Mouse (Mus musculus) cortical plate, adult 2 months (tissue): Measurements from ENCODE around the gene Ms4a10. TPM values are rescaled to one million over a fixed set of nuclear protein-coding genes. Genes with fewer than 3 reads are reported as not detected.

Experiments
- H3K27ac ChIP-seq: fragments of 200-500 bp; 2 replicates; pipeline ENCODE4 v1.5.1; 2012; ENCODE audit warnings: low read length, control low read depth, inconsistent platforms; ENCODE audit not compliant: insufficient read depth
- H3K4me1 ChIP-seq: fragments of 200-500 bp; 2 replicates; pipeline ENCODE4 v1.6.1; 2011; ENCODE audit warnings: low read length; ENCODE audit not compliant: control insufficient read depth, insufficient read depth
- H3K4me3 ChIP-seq: fragments of 200-500 bp; 2 replicates; pipeline ENCODE4 v1.5.1; 2011; ENCODE audit warnings: mild to moderate bottlenecking, low read length, control low read depth; ENCODE audit not compliant: insufficient read depth
- CTCF ChIP-seq: fragments of 200-500 bp; IDR thresholded peaks from 2 replicates; pipeline ENCODE4 v1.5.1; 2011; ENCODE audit warnings: mild to moderate bottlenecking, control low read depth, low read length; ENCODE audit not compliant: insufficient read depth; ENCODE audit errors: extremely low read depth
- POLR2A ChIP-seq: fragments of 200-500 bp; IDR thresholded peaks from 2 replicates; pipeline ENCODE4 v1.6.1; 2011; ENCODE audit warnings: mild to moderate bottlenecking, low read length, control low read depth; ENCODE audit not compliant: insufficient read depth; ENCODE audit errors: extremely low read depth
- polyA plus RNA-seq: library from polyadenylated mRNA; depleted of rRNA; stranded (reverse); fragments of >200 nt; gene quantifications from 2 replicates; pipeline ENCODE4 v1.2.3, GENCODE M21; 2012

Ms4a10 gene
- polyA plus RNA-seq, 1 experiment, result not detected

DNA sequence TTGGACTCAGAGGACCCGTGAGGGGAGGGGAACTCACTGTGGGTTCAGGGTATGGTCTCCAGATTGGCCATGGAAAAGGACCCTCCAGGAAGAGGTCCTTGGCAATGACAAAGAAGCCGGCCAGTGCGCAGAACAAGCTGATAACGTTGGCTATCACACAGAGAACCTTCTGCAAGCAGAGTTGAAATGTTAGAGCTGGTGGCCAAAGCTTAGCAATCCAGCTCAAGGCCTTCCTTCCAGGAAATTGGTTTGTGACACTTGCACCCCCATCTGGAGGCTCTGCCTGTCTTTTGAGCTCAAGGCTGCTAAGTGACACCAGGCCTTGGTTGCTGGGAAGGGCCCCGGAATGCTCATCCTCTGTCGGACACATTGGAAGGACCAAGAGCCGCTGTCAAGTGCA lies 8.7 kb downstream of the Ms4a10 start:
- Histone ChIP-seq H3K4me1 (no peaks in the 10 kb centered on the region), H3K4me3 (no peak overlapping the region), H3K27ac (no peak overlapping the region)
- TF ChIP-seq CTCF, result no peak
- TF ChIP-seq POLR2A, result no peak

DNA sequence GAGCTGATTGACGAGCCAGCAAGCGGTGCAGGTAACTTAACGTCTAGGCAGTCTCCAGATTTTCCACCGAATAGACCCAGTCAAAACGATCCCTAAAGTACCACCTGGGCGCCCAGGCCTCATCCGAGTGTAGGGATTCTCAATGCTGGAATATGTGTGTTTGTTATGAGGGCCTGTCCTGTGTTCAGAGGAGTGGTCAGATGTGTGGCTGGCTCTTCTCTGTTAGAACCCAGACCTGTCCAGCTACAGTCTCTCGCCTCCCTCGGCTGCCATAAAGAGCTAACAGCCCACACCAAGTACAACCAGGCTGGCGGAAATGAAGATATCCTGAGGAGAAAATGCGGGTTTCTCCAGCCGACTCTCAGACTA lies 14.5 kb downstream of the Ms4a10 start:
- Histone ChIP-seq H3K27ac (no peak overlapping the region), H3K4me3 (no peak overlapping the region), H3K4me1 (no peaks in the 10 kb centered on the region)
- no peak for TF ChIP-seq POLR2A

DNA sequence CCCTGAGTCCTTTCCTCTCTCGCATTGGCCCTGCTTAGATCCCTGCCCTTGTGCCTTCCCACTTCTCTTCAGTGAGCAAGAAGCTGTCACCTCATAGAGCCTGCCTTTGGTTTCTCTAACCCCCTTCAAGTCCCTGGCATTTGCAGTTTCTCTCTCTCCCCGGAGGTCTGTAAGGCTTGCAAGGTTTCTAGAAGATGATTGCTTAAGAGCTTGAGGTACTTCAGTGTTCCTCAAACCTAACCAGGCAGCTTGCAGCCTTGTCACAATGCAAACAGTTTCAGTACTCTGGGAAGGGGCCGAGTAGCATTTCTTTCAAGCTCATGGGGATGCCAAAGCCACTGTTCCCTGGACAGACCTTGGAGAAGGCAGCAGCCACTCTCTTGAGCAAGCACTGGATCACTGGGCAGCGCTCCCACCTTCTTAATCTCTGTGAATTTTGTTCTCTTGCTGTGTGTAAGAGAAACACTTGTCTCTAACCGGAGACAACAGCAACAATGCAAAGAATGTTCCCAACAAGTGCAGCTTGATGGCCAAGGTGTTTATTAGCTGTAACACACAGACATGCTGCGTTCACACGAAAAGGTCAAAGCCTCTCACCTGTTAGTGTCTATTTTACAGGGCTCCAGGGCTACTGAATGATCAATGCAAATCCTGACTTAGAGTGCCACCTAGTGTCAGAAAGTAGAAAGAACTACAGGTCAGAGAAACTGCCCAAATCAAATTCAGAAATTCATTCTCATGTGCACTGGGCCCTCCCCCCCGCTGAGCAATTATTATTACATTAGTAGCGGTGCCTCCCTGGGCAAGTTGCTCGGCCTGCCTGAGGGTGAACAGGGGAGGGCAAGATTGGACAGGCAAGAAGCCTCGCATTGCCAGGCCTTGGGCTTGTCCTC lies 15.1 kb downstream of the Ms4a10 start:
- no peak overlapping the region for H3K27ac ChIP-seq
- peak; percentile 74 for TF ChIP-seq CTCF
- TF ChIP-seq POLR2A, result no peak
- H3K4me3 ChIP-seq, result no peak overlapping the region
- no peaks in the 10 kb centered on the region for H3K4me1 ChIP-seq

GRCm38 (mm10) chr19:10952021-10952939 lies 22.2 kb downstream of the Ms4a10 start:
- TF ChIP-seq CTCF (no peak), POLR2A (no peak)
- no peak overlapping the region for H3K4me3 ChIP-seq
- peaks cover 11% of the 10 kb centered on the region; the same call in 1 of the 2 replicates for H3K4me1 ChIP-seq
- H3K27ac ChIP-seq, result peak overlapping the region; percentile 54; the same call in 1 of the 2 replicates

DNA sequence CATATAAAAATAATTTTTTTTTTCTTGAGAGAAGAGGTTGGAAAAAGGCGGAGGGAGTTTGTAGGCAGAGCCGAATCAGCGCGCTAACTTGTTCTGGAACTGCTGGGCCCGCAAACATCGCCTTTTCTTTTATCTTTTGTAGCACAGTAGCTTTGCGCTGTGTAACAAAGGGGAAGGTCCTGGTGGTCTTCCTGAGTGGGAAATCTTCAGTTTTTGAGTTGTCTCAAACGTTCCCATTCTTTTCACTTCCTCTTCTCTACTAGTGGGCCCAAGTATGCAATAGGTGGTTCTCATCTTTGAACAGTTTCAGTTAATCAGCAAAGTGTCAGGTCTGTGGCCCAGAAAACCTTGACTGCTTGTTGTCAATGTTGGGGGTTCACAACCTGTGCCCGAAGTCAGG lies 24.9 kb downstream of the Ms4a10 start:
- TF ChIP-seq CTCF, result no peak
- TF ChIP-seq POLR2A, result no peak
- H3K4me1 ChIP-seq, result peaks cover 16% of the 10 kb centered on the region; the same call in 1 of the 2 replicates
- H3K27ac ChIP-seq, result no peak overlapping the region
- no peak overlapping the region; the same call in 1 of the 2 replicates for H3K4me3 ChIP-seq

- H3K27ac ChIP-seq, result no peak within 1 kb of the TSS
- H3K4me3 ChIP-seq, result peak within 1 kb of the TSS; percentile 40
- H3K4me1 ChIP-seq, result peaks cover 16% of the 10 kb centered on the region; the same call in 1 of the 2 replicates
- TF ChIP-seq POLR2A, result peak; percentile 74; the same call in 1 of the 2 replicates
- TF ChIP-seq CTCF, result no peak
These were observed 25.4 kb downstream of the Ms4a10 start, which contains the start of gene Ccdc86 for GRCm38 (mm10) chr19:10949112-10949511. Ccdc86 (minus strand) TSS chr19:10949266.

- Histone ChIP-seq H3K27ac (no peak overlapping the region), H3K4me3 (peak overlapping the region; percentile 40), H3K4me1 (peaks cover 16% of the 10 kb centered on the region; the same call in 1 of the 2 replicates)
- no peak for TF ChIP-seq CTCF
- no peak for TF ChIP-seq POLR2A
These were observed 26.1 kb downstream of the Ms4a10 start for GRCm38 (mm10) chr19:10948416-10948815.

- H3K4me3 ChIP-seq, result peak overlapping the region; percentile 40; the same call in 1 of the 2 replicates
- H3K27ac ChIP-seq, result no peak overlapping the region
- H3K4me1 ChIP-seq, result peaks cover 16% of the 10 kb centered on the region; the same call in 1 of the 2 replicates
- TF ChIP-seq CTCF (no peak), POLR2A (no peak)
These were observed 27.3 kb downstream of the Ms4a10 start for GRCm38 (mm10) chr19:10947219-10947618.

DNA sequence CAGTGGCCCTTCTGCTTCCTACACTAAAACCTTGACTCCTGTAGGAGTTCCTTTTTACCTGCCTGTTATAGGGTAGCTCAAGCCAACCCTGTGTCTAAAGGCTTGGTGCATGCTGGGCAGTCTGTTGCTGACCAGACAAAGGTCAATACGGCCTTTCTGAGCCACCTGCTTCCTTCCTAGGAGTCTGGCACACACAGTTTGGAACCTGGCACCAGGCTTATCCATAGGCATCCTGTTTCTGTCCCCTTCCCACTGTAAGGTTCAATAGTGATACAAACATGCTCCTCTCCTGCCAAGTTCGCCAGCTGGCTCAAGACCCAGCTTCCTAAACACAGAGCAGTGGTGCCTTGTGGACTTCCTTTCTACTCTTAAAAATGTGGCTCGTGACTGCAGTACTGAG lies 28.0 kb downstream of the Ms4a10 start:
- Histone ChIP-seq H3K4me1 (peaks cover 10% of the 10 kb centered on the region; the same call in 1 of the 2 replicates), H3K27ac (no peak overlapping the region), H3K4me3 (no peak overlapping the region)
- no peak for TF ChIP-seq POLR2A
- TF ChIP-seq CTCF, result no peak

GRCm38 (mm10) chr19:10943955-10944354 lies 30.5 kb downstream of the Ms4a10 start:
- Histone ChIP-seq H3K4me3 (no peak overlapping the region), H3K4me1 (peaks cover 10% of the 10 kb centered on the region; the same call in 1 of the 2 replicates), H3K27ac (no peak overlapping the region)
- no peak for TF ChIP-seq POLR2A
- TF ChIP-seq CTCF, result no peak
